27 mouse cellular contexts compared by ENCODE assay signal in the genomic region with DNA sequence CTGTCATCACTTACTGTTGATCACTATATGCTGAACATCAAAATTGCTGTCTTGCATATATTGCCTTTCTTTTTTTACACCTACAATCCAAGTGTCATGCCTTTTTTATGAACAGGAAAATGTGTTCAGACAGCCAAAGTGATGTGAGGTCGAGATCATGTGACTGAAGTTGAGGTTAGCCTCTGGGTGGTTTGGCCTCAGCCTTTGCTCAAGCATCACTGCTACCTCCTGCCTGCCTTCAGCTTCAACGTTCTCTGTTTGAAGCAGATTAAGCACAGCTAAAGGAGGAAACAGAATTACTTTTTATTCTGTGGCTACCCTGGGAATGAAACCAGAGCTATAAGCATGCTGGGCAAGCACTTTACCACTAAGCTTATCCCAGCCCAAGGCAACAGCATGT. TPM values are rescaled to one million over a fixed set of nuclear protein-coding genes. Genes with fewer than 3 reads are reported as not detected.
DNase-seq lines count a peak whose midpoint lies in the region; ATAC-seq and TF ChIP-seq lines count a peak whose summit lies in the region.
"Had no signal": no experiment of that assay in that cellular context is flagged by ENCODE, and none has a peak within 500 bp of the region (broad histone marks: within the 10 kb centered on the region; RNA-seq: fewer than 3 reads in every experiment).

No protein-coding gene starts in this region.

- H3K9me3 ChIP-seq in CH12.LX (replicated peaks; ENCODE audit: low read length) = no peaks in the 10 kb centered on the region
- H3K9me3 ChIP-seq in forebrain, embryonic 14.5 days (replicated peaks; ENCODE audit: control insufficient read depth, low read length) = no peaks in the 10 kb centered on the region
- H3K9me3 ChIP-seq: forebrain, embryonic 13.5 days; heart, embryonic 13.5 days; hindbrain, embryonic 15.5 days; kidney, embryonic 15.5 days; limb, embryonic 12.5 days; neural tube, embryonic 12.5 days had no signal

- H3K27me3 ChIP-seq in CH12.LX (replicated peaks) (no peaks in the 10 kb centered on the region), myocyte (ENCODE audit: control insufficient read depth, insufficient read depth, insufficient read length) (no peaks in the 10 kb centered on the region)
- H3K27me3 ChIP-seq in forebrain, embryonic 14.5 days (replicated peaks; ENCODE audit: control insufficient read depth, insufficient read depth, low read length) = no peaks in the 10 kb centered on the region
- H3K27me3 ChIP-seq: forebrain, embryonic 13.5 days; heart, embryonic 13.5 days; hindbrain, embryonic 15.5 days; kidney, embryonic 15.5 days; limb, embryonic 12.5 days; neural tube, embryonic 12.5 days had no signal

- H3K36me3 ChIP-seq in CH12.LX (replicated peaks in 1 of 2; ENCODE audit: control insufficient read depth in 1 of 2, insufficient read depth in 1 of 2, low read length in 1 of 2) (no peaks in the 10 kb centered on the region), myocyte (ENCODE audit: control insufficient read depth, insufficient read depth) (no peaks in the 10 kb centered on the region)
- no peaks in the 10 kb centered on the region for H3K36me3 ChIP-seq in forebrain, embryonic 14.5 days (ENCODE audit: control insufficient read depth, insufficient read depth, low read length)
- H3K36me3 ChIP-seq: heart, embryonic 13.5 days; hindbrain, embryonic 15.5 days; kidney, embryonic 15.5 days; limb, embryonic 12.5 days; neural tube, embryonic 12.5 days had no signal

- no peaks in the 10 kb centered on the region for H3K79me2 ChIP-seq in CH12.LX (replicated peaks; ENCODE audit: control insufficient read depth, extremely low read depth, insufficient read depth, poor library complexity, severe bottlenecking)
- H3K79me2 ChIP-seq in myocyte (ENCODE audit: control insufficient read depth, insufficient read depth) = peaks cover 66% of the 10 kb centered on the region

- TF ChIP-seq EP300 in CH12.LX (IDR thresholded peaks at IDR 0.05; ENCODE audit: low read length) = no peak

- DNase-seq in thymus, postnatal 0 days (ENCODE audit: low spot score) = peak; percentile 21
- no peak for DNase-seq in thymus, postnatal 36 days
- DNase-seq in CH12.LX (ENCODE audit: extremely low read depth) = peak; percentile 9
- no peak for DNase-seq in heart, postnatal 36 days
- DNase-seq in testis, postnatal 10 days (ENCODE audit: low spot score) = no peak
- no peak for DNase-seq in forebrain, embryonic 14.5 days (ENCODE audit: low spot score)
- DNase-seq: adrenal gland, adult 8-10 months; cerebellum, adult 2 months; cerebellum, postnatal 36 days; gastrocnemius, postnatal 25 days; heart, adult 18-20 months; heart, postnatal 14 days; kidney, postnatal 36 days; layer of hippocampus, postnatal 36 days; liver, postnatal 0 days; retina, postnatal 1 day had no signal

- H3K27ac ChIP-seq in CH12.LX (ENCODE audit: insufficient read depth, low read depth) = no peak overlapping the region
- H3K27ac ChIP-seq in forebrain, embryonic 14.5 days (ENCODE audit: low read depth, low read length) = no peak overlapping the region
- H3K27ac ChIP-seq: forebrain, embryonic 13.5 days; heart, embryonic 13.5 days; hindbrain, embryonic 15.5 days; kidney, embryonic 15.5 days; limb, embryonic 12.5 days; neural tube, embryonic 12.5 days had no signal

- intact Hi-C loops in heart, postnatal 36 days (cut with DNase I) = no loop called here

- H3K4me3 ChIP-seq in CH12.LX (replicated peaks in 1 of 3; ENCODE audit: low read depth in 2 of 3, low read length in 2 of 3, poor library complexity in 1 of 3) (no peak overlapping the region), myocyte (no peak overlapping the region)
- no peak overlapping the region for H3K4me3 ChIP-seq in forebrain, embryonic 14.5 days (ENCODE audit: low read depth, low read length)
- H3K4me3 ChIP-seq: forebrain, embryonic 13.5 days; heart, embryonic 13.5 days; hindbrain, embryonic 15.5 days; kidney, embryonic 15.5 days; limb, embryonic 12.5 days; neural tube, embryonic 12.5 days had no signal

- in situ Hi-C loops in CH12.LX (cut with MboI; ENCODE audit: low pct_ligation_motif_present, low pct_unique_long_range_greater_than_20kb, low sequenced_read_pairs) = loop anchor here (5.0 kb wide), 1 partner anchor 77 kb away; no protein-coding TSS in a partner anchor

- TF ChIP-seq CTCF in CH12.LX (conservative IDR thresholded peaks at IDR 0.05 in 1 of 2, IDR thresholded peaks at IDR 0.05 in 1 of 2; ENCODE audit: low read depth in 2 of 2, low read length in 2 of 2) = no peak

- dilution Hi-C loops in CH12.LX (cut with MboI; ENCODE audit: extremely low pct_ligation_motif_present, extremely low pct_unique_long_range_greater_than_20kb, low sequenced_read_pairs) = no loop called here

- ATAC-seq in common myeloid progenitor, adult 5-6 weeks (replicated peaks; ENCODE audit: low read depth, poor library complexity, severe bottlenecking) = peak; percentile 86
- ATAC-seq in forebrain, embryonic 14.5 days = no peak
- ATAC-seq: forebrain, embryonic 13.5 days; intestine, postnatal 0 days; liver, postnatal 0 days; lung, postnatal 0 days had no signal

- 39% methylated on average over 2 of the region's 2 CpGs for WGBS in forebrain, embryonic 14.5 days

- 0 out of 4 replicates have a peak, but pooled peaks cover 0 to 7% of the 10 kb centered on the region in 2 experiments for H3K4me1 ChIP-seq in CH12.LX (ENCODE audit: control insufficient read depth in 1 of 2, insufficient read depth in 2 of 2)
- no peaks in the 10 kb centered on the region for H3K4me1 ChIP-seq in forebrain, embryonic 14.5 days (ENCODE audit: control insufficient read depth, insufficient read depth, low read length)
- H3K4me1 ChIP-seq: kidney, embryonic 15.5 days; limb, embryonic 12.5 days; neural tube, embryonic 12.5 days had no signal

- TF ChIP-seq POLR2A in CH12.LX (IDR thresholded peaks at IDR 0.05; ENCODE audit: low read depth, low read length) (no peak), myocyte (IDR thresholded peaks at IDR 0.05; ENCODE audit: insufficient read length, low read depth) (no peak)

- no peak overlapping the region for H3K4me2 ChIP-seq in CH12.LX (ENCODE audit: insufficient read depth, low read depth, poor library complexity, severe bottlenecking)
- no peak overlapping the region for H3K4me2 ChIP-seq in myocyte (ENCODE audit: low read depth)
- H3K4me2 ChIP-seq in forebrain, embryonic 14.5 days (ENCODE audit: low read length) = no peak overlapping the region
- H3K4me2 ChIP-seq: forebrain, embryonic 13.5 days; heart, embryonic 13.5 days; hindbrain, embryonic 15.5 days; kidney, embryonic 15.5 days; limb, embryonic 12.5 days; liver, embryonic 11.5 days; neural tube, embryonic 12.5 days had no signal

- H3K9ac ChIP-seq in CH12.LX (ENCODE audit: insufficient read depth, low read depth) = no peak overlapping the region
- H3K9ac ChIP-seq in forebrain, embryonic 14.5 days (ENCODE audit: low read length) = no peak overlapping the region
- H3K9ac ChIP-seq: forebrain, embryonic 13.5 days; heart, embryonic 13.5 days; hindbrain, embryonic 15.5 days; kidney, embryonic 15.5 days; limb, embryonic 12.5 days; liver, postnatal 0 days; neural tube, embryonic 12.5 days had no signal

- no peak for TF ChIP-seq RAD21 in CH12.LX (IDR thresholded peaks at IDR 0.05; ENCODE audit: low read depth, low read length)

- no peak overlapping the region for H3ac ChIP-seq in myocyte (ENCODE audit: control insufficient read depth, insufficient read length)

TF ChIP-seq in CH12.LX, 34 proteins besides CTCF, POLR2A, EP300 and RAD21:
- TF ChIP-seq GABPA (IDR thresholded peaks at IDR 0.05; ENCODE audit: insufficient replicate concordance, low read depth, low read length) = no peak
- TF ChIP-seq MAFK (IDR thresholded peaks at IDR 0.05; ENCODE audit: insufficient replicate concordance, low read length) = 0 out of 2 replicates have a peak, but pooled peaks have one; percentile 15
- no peak for TF ChIP-seq BHLHE40 (IDR thresholded peaks at IDR 0.05; ENCODE audit: low read depth, low read length)

TF ChIP-seq in myocyte, 11 proteins besides CTCF, POLR2A, EP300 and RAD21:
- TF ChIP-seq MAX (IDR thresholded peaks at IDR 0.05; ENCODE audit: low read depth) = no peak
- TF ChIP-seq MYOD1 (IDR thresholded peaks at IDR 0.05; ENCODE audit: control insufficient read depth in 1 of 3, insufficient read length in 2 of 3, low read depth in 2 of 3) = no peak
- TF ChIP-seq TCF12 (IDR thresholded peaks at IDR 0.05; ENCODE audit: insufficient read depth, poor library complexity, severe bottlenecking) = no peak
- no peak for TF ChIP-seq CEBPB (IDR thresholded peaks at IDR 0.05; ENCODE audit: insufficient read depth, poor library complexity, severe bottlenecking)
- TF ChIP-seq E2F4 (IDR thresholded peaks at IDR 0.05; ENCODE audit: insufficient read depth) = no peak
- no peak for TF ChIP-seq TCF3 (IDR thresholded peaks at IDR 0.05; ENCODE audit: insufficient read length, low read depth)
- TF ChIP-seq USF1 (IDR thresholded peaks at IDR 0.05; ENCODE audit: low read depth) = peak; percentile 52

RNA-seq across cellular contexts. Expression of gene Dip2c, which starts 13.6 kb away (rescaled TPM):
- 1.7 and 2.0 TPM in 2 replicates for polyA plus RNA-seq in thymus, postnatal 0 days (2015; fragmentation: Nextera tagmentation; extraction: Ambion mirVana)
- total RNA-seq in CH12.LX (2012; rRNA removed) (0.04 and 0.08 TPM in 2 replicates), CH12.LX (2014; rRNA removed) (0.08 TPM in 2 replicates)
- polyA plus RNA-seq in CH12.LX (2012; ENCODE audit: insufficient read length, low read depth) (0.11 and 0.14 TPM in 2 replicates), myocyte (2012; fragmentation: generic; extraction: Trizol) (17.8 TPM)
- total RNA-seq in common myeloid progenitor, adult 5-6 weeks (2017) = 3.2 and 4.9 TPM in 2 replicates
- total RNA-seq in heart, postnatal 36 days (2021) = 10 to 100 TPM; 39.2 to 40.7 TPM
- polyA plus RNA-seq in forebrain, embryonic 14.5 days (2014; fragmentation: Nextera tagmentation; extraction: Ambion mirVana) = 13.2 and 15.6 TPM in 2 replicates

Comparison
In these comparisons a context has a peak if more than half of its experiments do, and no peak if none do; other contexts are left out.
1. DNase-seq: peak in thymus, postnatal 0 days (single experiment) and CH12.LX (single experiment); none in thymus, postnatal 36 days (0 of 2), heart, postnatal 36 days (0 of 2), testis, postnatal 10 days (single experiment) and forebrain, embryonic 14.5 days (single experiment).